Mouse (Mus musculus): ENCODE measurements around the gene Pdzk1ip1.

Gene Pdzk1ip1

DNA sequence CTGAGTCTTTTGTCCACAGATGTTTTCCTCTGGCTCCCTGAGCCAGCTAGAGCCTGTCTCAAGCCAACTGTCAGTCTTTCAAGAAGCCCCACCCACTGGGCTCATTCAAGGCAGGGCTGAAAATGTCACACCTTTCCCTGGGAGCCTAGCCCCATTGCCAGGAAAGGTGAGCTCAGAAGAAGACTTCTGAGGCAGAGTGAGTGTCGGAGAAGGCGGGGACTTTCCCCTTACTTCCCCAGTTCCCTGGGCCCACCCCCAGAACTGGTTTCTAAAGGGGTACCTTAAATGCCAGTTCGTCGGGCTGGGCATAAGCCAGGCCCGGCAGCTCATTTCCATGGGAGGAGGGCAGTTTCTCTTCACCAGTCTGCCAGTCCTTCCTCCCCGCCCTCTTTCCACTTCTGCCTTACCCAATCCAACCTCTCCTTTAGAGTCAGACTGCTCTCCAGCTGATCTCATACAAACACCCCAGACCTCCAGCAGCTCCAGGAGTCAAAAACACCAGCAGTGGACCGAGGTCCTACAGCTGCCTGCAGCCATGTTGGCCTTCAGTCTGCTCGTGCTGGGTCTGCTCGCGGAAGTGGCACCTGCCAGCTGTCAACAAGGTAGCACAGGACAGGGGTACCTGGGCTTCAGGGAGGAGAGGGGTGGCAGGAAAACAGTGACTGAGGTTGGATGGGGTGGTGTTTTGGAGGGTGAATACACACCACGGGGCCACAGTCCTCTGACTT is at the start of gene Pdzk1ip1:
TSS of gene Pdzk1ip1 (plus strand) at position 98 of the 728 bp plus-strand sequence.
- DNase-seq = no peak

DNA sequence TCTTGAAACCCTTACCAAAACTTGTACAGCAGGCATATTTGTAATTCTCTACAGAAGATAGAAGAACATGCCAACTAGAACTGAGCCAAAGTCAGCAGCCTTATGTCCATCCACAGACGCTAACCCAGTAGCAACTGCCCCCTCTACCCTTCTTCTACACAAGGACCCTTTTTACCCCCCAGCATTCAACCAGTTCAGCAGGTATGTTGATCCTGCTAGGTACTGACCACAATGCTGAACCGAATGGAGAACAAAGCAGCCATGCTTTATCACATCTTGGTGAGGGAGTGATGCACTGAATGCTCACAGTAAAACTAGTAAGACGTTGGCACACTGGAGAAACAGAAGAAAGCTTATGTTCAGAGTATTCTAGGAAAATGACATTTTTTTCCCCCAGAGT is 42.9 kb upstream of the Pdzk1ip1 start:
- DNase-seq = no peak

DNA sequence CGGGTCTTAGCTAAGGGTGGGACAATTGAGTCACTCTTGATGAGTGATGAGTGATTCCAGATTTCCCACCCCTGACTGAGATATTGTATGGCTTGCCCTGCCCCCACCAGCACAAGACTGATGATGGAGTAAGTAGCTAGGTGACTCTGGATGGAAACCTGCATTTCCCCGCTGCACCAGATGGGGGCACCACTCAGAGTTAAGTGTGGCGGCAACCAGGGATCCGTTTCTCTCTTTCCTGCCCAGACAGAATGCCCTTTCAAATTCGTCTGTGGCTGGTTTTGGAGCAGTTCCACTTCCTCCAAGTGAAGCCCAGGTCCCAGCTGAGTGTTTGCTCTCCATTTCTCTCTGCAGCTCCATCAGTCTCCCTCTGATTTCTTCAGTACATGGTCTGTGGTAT is 40.8 kb upstream of the Pdzk1ip1 start:
- peak; percentile 82 for DNase-seq

DNA sequence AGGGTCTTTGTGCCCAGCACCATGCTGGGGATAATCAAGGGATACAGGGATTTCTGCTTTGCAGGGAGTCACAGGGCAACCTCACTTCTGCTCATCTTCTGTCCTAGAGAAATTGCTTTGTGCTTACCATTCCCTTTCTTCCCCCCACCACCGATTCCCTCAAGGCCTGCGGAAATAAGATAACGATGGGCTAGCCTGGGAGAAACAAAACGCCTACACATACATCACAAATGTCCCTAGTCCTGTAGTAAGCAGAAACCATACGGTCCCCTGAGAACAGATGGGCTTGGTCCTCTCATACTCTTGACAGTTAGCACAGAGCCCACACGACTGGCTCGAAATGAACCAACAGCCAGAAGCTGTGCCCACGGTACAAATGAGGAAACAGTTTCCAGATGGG is 40.3 kb upstream of the Pdzk1ip1 start:
- no peak for DNase-seq

DNA sequence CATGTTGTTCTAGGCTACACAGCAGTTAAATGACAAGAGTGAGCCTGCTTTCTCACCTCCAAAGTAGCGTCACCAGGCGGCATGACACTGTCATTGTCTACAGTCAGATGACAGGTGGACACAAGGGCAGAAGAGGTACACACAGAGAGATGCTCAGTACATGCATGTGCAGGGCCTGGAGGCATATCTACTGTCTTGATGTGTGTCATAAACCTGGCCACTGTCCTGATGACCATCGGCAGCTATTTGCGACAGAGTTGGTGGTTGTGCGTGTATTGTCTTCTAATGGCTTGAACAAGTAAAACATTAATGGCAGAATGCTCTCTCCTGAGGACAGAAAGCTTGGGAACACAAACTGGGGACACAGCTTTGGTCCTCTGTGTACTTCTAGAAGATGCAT is 37.3 kb upstream of the Pdzk1ip1 start:
- no peak for DNase-seq

DNA sequence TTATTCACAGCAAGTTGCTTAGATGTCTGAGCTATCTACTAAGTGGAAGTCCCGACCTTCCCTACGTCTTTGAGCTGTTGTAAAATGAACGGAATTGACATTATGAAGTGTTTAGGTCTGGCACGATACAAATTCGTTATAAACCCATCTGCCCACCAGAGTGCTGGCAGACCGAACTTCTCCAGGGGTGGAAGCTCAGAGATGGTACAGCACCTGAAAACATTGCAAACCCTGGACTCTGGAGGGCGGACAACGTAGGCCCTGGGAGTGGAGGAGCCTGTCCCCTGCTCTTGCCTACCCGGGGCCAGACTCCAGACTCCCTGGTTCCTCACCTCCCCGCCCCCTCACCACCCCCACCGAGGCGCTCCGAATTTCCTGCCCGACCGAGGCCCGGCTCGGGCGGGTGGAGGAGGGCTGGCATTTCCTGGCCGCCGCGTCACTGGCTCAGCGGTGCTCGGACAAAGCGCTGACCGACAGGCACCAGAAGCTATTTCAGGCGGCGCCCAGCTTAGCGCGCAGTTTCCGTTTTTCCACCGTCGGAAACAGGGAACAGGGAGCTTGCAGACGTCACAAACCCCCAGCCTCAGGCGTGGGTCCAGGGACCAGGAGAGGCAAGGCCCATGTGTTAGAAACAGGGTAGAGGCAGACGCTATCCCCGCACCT is 36.0 kb upstream of the Pdzk1ip1 start:
- no peak for DNase-seq

DNA sequence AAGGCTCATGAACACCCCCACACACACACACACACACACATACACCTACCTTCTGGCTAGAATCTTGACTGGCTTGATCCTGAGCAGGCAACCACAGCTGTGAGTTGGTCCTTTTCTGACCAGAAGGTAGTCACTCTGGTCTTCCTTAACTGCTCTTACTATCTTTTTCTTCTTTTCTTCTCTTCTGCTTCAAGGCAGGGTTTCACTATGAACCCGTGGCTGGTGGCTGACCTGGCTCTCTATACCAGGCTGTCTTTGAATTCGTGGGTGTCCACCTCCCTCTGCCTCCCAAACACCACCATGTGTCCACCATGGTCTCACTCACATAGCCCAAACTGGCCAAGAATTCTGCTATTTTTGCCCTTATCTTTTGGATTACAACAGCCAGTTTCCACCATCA is 33.5 kb upstream of the Pdzk1ip1 start:
- DNase-seq = no peak

DNA sequence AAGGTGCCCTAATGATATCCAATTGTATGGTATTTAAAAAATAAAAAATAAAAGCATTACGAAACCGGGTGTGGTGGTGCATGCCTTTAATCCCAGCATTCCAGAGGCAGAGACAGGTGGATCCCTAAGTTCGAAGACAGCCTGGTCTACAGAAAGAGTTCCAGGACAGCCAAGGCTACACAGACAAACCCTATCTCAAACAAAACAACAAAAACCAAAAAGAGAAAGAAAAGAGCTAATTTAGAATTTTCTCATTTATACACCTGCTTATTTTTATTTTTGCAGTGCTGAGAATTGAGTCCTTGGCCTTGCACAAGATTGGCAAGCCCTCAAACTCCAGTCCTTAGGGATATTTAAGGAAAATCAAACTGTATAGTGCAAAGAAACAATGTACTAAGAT is 32.8 kb upstream of the Pdzk1ip1 start:
- no peak for DNase-seq

DNA sequence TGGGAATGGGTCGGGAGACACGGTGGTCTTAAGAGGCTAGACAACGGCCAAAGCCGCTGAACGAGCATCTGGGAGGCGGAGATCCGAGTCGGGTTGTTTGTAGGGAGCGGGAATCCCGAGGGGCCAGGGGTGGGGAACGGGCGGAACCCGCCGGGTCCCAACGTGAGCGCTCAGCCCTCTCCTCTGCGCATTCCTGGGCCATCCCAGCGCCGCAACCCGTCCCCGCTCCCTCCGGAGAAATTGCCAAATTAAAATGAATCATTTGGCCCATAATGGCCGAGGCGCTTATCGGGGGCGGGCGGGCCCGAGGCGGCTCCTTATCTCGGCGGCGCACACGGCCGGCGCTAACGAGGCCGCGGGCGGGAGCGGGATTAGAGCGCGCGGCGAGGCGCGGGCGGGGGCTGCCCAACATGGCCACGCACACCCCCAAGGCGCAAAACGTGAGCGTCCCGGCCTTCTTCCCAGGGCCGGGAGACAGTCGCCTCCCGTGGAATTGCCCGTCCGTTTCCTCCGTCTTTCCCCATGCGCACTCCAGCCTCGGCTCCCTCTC is 32.1 kb upstream of the Pdzk1ip1 start, which contains the start of gene Tal1:
TSS of gene Tal1 (plus strand) at position 56 of the 550 bp plus-strand sequence.
- DNase-seq = peak; percentile 23

DNA sequence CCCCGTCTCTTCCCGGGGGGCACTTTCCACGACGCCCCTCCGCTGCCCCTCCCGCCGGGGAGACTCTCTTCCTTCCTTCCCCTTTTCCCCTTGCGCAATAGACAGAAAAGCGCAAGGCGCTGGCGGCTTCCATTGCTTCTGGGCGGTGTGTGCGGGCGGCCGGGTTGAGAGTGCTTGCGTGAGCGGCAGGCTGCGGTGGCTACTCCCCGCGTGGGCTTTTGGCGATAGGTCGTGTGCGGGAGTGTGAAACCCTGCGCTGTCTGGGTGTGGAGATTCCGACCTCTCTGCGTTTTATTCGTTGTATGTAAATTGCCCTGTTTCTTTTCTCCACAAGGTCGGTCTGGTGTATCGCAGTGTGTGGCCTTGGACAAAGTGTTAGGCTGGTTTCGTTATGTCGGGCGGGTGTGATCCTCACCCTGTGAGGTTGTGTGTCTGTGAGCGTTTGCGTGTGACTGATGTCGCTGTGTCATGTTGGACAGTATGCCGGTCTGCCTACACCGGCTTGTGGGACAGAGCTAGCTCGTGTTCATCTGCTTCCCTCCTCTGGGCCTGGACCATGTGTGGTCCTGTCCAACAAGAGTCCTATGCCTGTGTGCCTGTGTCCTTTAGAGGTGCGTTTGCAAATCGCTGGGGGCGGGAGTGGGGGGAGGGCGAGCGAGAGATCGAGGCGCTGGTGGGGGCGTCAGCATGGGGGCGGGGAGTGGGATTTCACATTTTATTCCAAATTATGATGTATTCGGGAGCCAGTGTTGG is 31.4 kb upstream of the Pdzk1ip1 start:
- peak; percentile 27 for DNase-seq

DNA sequence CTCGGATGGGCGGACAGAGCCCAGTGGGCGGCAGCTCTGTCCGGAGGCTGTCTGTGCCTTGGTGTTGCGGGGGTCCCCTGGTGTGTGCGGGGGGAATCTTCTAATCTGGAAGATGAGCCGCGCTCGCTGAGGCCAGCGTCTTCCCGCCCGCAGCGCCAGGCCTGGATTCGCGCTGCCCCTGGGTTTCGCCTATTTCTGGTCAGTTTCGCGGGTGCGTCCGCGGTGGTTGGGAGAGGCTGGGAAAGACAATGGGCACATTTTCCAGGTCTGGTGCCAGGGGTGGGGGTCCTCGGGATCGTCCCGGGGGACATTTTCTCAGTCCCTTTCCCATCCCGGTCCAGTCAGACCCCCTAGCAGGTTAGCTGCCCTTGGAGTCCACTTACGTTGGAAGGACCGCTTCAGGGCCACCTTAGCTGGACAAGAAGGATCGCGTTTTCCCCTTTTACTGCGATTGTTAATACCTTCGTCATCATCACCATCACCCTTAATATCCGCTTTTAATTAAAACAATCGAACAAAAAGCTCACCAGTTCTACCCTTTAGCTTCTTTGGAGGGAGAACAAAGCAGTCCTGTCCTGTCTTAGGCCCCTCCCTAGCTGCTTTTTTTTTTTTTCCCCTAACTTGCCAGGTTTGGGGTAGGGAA is 30.7 kb upstream of the Pdzk1ip1 start:
- no peak for DNase-seq

DNA sequence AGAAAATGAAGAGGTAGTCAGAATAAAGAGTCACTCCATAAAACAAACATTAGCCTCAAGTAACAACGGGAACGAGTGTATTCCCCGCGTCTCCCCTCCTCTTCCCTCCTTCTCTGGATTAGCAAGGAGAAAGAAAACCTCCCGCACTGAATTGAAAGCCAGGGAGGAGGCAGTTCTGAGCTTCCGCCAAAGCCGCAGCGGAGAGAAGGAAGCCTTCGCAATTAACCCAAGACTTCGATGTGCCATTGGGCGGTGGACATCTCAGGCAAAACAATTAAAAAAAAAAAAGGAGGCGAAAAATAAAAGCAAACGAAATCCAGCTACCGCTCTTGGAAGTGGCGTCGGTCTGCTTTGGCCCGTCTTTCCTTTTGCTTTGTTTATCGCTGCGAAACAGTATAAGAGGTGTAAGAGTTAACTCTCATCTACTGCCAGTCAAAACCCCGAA is 30.2 kb upstream of the Pdzk1ip1 start:
- DNase-seq = no peak

DNA sequence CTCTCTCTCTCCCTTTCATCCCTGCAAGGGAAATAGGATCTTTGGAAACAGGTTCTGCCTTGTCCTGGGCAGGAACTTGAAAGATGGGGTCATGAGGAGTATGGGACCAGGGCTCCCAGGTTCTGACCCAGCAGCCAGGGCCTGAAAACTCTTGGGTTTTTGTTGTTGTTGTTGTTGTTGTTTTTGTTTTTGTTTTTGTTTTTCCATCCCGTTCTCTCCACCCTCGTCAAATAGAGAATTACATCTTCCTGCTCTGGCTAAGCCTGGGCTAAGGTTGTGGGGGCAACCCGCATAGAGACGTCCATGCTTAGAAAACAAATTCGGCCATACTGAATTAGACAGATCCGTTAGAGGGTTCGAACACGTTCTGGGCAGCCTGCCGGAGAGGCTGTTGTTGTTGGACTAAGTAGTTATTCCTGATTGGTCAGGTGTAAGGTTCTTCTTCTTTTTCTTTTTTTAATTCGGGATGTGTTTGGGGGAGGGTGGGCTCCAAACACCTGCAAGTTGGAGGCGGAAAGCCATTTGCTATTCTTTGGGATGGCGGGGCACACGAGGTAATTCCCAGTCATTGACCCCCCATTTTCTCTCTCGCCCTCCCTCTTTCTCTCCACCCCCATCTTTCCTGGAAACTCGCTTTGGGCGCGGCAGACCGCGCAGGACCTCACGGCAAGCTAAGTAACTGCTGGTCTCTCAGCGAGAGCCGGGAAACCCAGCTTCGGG is 29.5 kb upstream of the Pdzk1ip1 start:
- DNase-seq = no peak

DNA sequence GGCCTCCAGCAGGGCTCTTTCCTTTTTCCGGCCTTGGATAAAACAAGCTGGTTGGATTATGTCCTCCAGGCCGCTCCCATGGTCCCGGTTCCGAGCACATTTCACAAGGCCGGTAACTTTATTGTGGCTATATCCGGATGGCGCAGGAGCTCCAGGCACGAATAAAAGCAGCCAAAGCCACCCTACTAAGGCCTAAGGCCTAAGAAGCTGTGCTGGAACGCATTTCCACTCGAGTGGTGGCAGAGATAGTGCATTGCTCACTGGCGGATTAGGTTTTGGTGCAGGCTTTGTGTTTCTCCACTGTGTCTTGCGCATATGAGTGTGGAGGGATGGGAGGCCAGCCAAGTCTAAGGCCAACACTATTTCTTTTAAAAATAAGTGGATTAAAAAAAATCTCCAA is 28.6 kb upstream of the Pdzk1ip1 start:
- DNase-seq = no peak

DNA sequence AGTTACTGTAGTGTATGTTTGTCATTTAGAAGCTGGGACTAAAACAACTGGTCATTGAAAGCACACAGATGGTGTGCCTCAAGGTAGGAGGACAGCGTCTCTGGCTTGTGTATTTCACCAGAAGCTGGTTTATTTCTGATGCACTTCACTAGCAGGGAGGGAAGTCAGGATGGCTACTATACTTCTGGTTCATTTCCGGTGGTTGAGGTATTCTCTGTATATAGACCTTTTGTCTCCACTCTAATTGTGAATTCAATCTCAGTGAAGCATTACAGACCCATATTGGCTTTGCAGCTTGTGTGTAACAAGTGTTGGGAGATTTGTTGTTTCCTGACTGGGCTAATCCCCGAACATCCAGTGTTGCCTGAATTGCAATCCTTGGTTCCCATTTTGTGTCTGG is 27.8 kb upstream of the Pdzk1ip1 start:
- DNase-seq = no peak

DNA sequence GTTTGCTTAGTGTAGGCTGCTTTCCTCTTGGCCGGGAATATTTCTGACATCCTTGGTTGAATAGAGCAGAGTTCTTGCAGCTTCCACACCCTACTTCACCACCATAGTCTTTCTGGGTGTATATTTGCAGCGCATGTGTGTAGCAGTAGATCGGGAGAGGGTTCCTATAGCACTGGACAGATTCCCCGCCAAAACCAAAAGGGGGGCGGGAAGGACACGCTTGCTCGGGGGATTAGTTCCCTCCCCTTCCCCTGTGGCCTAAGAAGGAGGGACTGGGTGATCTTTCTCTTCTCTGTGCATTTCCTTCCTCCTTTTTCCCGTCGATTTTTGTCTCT is 26.0 kb upstream of the Pdzk1ip1 start:
- no peak for DNase-seq

DNA sequence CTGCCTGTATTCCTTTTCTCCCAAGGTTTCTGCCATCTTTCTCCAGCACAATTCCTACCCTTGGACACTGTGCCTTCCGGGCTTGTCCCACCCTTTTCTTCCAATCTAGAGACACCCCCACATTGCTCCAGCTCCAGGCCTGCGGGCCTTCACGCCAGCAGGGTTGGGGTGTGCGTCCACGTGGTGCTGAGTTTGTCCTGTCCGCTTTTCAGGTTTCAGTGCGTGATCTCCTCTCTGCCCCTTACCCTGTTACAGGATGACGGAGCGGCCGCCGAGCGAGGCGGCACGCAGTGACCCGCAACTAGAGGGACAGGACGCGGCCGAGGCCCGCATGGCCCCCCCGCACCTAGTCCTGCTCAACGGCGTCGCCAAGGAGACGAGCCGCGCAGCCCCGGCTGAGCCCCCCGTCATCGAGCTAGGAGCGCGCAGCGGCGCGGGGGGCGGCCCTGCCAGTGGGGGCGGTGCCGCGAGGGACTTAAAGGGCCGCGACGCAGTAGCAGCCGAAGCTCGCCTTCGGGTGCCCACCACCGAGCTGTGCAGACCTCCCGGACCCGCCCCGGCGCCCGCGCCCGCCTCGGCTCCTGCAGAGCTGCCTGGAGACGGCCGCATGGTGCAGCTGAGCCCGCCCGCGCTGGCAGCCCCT is 25.5 kb upstream of the Pdzk1ip1 start:
- DNase-seq = peak; percentile 61

DNA sequence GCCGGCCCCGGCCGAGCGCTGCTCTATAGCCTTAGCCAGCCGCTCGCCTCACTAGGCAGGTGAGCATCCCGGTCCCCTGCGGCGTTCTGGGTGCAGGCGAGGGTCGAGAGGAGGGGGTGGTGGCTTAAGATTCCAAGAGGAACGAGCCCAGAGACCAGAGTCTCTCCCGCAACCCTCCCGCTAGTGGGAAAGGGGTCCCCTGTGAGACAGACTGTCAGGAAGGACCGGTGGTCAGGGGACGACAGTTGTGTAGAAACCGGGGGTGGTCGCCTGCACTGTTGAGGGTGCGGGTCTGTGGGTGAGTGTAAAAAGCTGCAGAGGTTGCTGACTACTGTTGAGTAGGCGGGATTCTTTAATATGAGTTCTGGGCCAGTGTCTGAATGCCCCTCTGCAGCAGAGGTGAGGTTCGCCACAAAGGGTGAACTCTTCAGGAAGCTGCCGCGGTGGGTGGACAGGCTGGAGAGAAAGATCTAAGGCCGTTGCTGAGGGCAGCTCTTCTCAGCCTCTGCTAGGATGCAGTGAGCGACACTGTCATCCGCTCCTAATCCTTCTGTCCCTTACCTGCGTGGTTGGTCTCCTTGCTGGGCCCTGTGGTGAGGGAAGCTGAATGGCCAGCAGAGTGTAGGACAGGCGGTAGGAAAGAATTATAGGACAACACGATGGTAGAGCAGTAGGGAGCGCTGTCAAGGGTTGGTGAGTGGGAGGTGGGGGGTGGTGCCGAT is 24.8 kb upstream of the Pdzk1ip1 start:
- no peak for DNase-seq

DNA sequence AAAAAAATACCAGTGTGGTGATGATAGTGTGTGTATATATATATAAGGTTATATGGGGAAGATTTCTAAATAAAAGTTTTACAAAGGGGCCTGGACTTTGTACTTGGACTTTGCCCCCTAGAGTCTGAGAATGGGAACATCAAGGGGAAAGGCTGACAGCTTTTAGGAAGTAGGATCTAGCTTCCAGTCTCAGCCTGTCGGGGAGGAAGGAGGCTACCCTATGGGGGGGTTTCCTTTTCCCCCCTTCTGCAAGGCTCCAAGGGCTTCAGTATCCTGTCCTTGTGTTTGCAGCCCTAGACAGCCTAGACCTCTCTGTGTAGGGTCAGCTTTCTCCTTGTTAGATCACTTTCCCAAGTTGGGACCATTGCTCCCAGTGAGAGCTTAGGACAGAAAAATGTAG is 16.8 kb upstream of the Pdzk1ip1 start:
- DNase-seq = no peak

DNA sequence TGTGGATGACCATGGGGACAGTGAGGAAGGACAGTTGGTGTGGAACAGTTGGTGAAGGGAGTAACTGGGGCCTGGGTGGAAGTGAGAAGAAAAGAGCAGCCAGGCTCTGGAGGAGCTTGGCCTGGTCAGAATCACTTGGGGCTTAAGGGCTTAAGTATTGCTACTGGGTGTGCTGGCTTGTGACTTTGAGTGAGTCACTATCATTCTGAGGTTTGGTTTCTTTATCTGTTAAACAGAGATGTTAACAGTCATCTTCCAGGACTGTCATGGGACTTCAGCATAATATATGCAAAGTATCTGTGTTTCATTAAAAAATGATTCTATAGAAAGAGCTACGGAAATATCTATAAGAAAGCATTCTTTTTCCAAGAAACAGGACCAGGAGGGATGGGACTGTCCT is 13.7 kb upstream of the Pdzk1ip1 start:
- no peak for DNase-seq

DNA sequence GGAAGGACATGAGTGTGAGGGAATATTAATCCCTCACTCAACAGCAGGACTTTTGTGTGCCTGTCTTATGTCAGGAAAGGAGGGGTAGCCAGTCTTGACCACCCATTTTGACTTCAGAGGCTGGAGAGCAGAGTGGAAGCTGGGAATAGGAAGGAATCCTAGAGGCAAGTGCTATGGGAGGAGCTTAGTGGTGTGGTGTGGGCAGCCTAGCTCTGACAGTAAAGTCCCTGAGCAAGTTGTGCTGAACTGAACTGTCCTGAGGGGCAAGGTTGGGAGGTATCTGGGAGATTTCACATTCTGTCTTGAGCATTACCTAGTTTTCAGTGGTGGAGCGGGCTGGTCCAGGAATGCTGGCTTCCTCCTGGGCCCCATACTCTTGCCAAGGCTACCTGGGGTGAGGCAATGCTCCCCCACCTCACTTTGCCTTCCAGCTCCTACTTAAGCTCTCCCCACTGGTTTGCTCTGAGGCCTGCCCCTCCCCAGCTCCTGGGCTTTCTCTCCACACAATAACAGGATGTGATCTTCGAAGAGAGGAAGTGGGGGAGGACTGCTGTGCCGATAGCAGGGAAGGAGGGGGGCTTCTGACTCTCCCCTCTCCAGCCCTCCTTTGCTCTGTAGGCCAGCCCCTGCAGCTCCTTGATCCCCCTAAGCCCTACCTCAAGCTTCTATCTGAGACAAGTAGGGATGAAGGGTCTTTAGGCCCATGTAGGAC is 13.1 kb upstream of the Pdzk1ip1 start:
- DNase-seq = peak; percentile 48
